ENCODE assay signal across 7 mouse cellular contexts in the genomic region with DNA sequence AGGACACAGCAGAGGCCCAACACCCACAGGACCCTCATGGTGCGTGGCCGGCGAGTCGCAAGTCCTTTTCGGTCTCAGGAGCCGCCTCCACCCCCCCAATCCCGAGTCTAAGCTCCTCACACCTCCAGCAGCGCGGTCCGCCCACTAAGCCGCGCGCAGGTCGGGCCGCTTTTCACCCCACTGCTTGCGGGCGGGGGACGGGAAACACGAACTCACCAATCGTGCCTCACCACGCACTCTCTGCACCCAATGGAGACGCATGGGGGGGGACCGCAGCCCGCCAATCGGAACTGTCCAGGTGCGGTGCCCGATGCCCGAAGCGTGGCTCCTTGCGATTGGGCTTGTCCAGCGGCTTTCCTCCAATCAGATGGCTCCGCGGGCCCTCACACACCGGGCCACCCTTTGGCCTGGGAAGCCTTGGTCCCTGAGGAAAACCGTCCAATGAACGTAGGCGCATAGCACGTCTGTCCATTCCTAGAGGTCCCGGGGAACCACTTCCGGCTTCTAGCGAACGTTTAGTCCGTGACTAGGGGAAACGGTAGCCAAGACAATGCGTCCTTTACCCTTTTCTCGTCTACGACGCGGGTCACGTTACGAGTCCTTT. TPM values are rescaled to one million over a fixed set of nuclear protein-coding genes. Genes with fewer than 3 reads are reported as not detected.
DNase-seq lines count a peak whose midpoint lies in the region; ATAC-seq lines count a peak whose summit lies in the region.

A gene (minus strand): TSS at position 192 of the 604 bp plus-strand sequence.
A gene (plus strand): TSS at position 494 of the 604 bp plus-strand sequence.

- peaks cover 2% of the 10 kb centered on the region; the same call in 1 of the 2 replicates for H3K4me1 ChIP-seq in embryonic facial prominence, embryonic 11.5 days (ENCODE audit: control insufficient read depth, insufficient read depth, low read length)
- peaks cover 43% of the 10 kb centered on the region for H3K4me1 ChIP-seq in limb, embryonic 10.5 days
- peaks cover 48% of the 10 kb centered on the region for H3K4me1 ChIP-seq in midbrain, embryonic 13.5 days (replicated peaks)

- H3K27me3 ChIP-seq in embryonic facial prominence, embryonic 11.5 days (ENCODE audit: control insufficient read depth, insufficient read depth, low read length) = no peaks in the 10 kb centered on the region
- no peaks in the 10 kb centered on the region for H3K27me3 ChIP-seq in limb, embryonic 10.5 days (ENCODE audit: low read depth, poor library complexity, severe bottlenecking)
- H3K27me3 ChIP-seq in midbrain, embryonic 13.5 days = no peaks in the 10 kb centered on the region

- peak; percentile 98 for ATAC-seq in embryonic facial prominence, embryonic 11.5 days (replicated peaks; ENCODE audit: insufficient number of reproducible peaks, low FRiP score, low TSS enrichment, low read depth)
- peak; percentile 72 for ATAC-seq in granulocyte monocyte progenitor cell, adult 5-6 weeks (replicated peaks; ENCODE audit: poor library complexity, severe bottlenecking)
- ATAC-seq in midbrain, embryonic 13.5 days = peak; percentile 99

- peak; percentile 100 for DNase-seq in adrenal gland, postnatal 14 days
- peak; percentile 99 for DNase-seq in embryonic facial prominence, embryonic 11.5 days (ENCODE audit: low spot score)
- DNase-seq in kidney, adult 11 months = peak; percentile 100
- peak; percentile 98 for DNase-seq in limb, embryonic 10.5 days (ENCODE audit: low spot score)
- peak; percentile 98 for DNase-seq in spleen, adult 12 weeks (ENCODE audit: low spot score)

- peak within 1 kb of the TSS; percentile 85 for H3K4me3 ChIP-seq in embryonic facial prominence, embryonic 11.5 days (ENCODE audit: low read depth, low read length)
- H3K4me3 ChIP-seq in limb, embryonic 10.5 days = peak within 1 kb of the TSS; percentile 95
- peak within 1 kb of the TSS; percentile 93 for H3K4me3 ChIP-seq in midbrain, embryonic 13.5 days (replicated peaks)

- peak within 1 kb of the TSS; percentile 96 for H3K9ac ChIP-seq in embryonic facial prominence, embryonic 11.5 days (replicated peaks; ENCODE audit: low read length)
- H3K9ac ChIP-seq in midbrain, embryonic 13.5 days (replicated peaks) = peak within 1 kb of the TSS; percentile 90

- H3K36me3 ChIP-seq in embryonic facial prominence, embryonic 11.5 days (replicated peaks; ENCODE audit: control insufficient read depth, insufficient read depth, low read depth, low read length) = peaks cover 8% of the 10 kb centered on the region
- peaks cover 39% of the 10 kb centered on the region for H3K36me3 ChIP-seq in limb, embryonic 10.5 days
- H3K36me3 ChIP-seq in midbrain, embryonic 13.5 days = peaks cover 30% of the 10 kb centered on the region

- no peaks in the 10 kb centered on the region for H3K9me3 ChIP-seq in embryonic facial prominence, embryonic 11.5 days (replicated peaks; ENCODE audit: control insufficient read depth, low read length)
- no peaks in the 10 kb centered on the region for H3K9me3 ChIP-seq in limb, embryonic 10.5 days (replicated peaks)
- no peaks in the 10 kb centered on the region for H3K9me3 ChIP-seq in midbrain, embryonic 13.5 days

- H3K27ac ChIP-seq in embryonic facial prominence, embryonic 11.5 days (replicated peaks; ENCODE audit: low read depth, low read length) = peak within 1 kb of the TSS; percentile 86
- peak within 1 kb of the TSS; percentile 96 for H3K27ac ChIP-seq in limb, embryonic 10.5 days
- H3K27ac ChIP-seq in midbrain, embryonic 13.5 days = peak within 1 kb of the TSS; percentile 93

- peak within 1 kb of the TSS; percentile 61 for H3K4me2 ChIP-seq in embryonic facial prominence, embryonic 11.5 days (ENCODE audit: low read depth, low read length)
- H3K4me2 ChIP-seq in midbrain, embryonic 13.5 days (replicated peaks) = peak within 1 kb of the TSS; percentile 96

- WGBS in embryonic facial prominence, embryonic 11.5 days = under 1% methylated on average over 50 of the region's 51 CpGs
- WGBS in limb, embryonic 10.5 days = under 1% methylated on average over 51 of the region's 51 CpGs
- under 1% methylated on average over 51 of the region's 51 CpGs for WGBS in midbrain, embryonic 13.5 days

RNA-seq across cellular contexts. Expression of the first gene that starts in this region (rescaled TPM):
- total RNA-seq in adrenal gland, postnatal 14 days (2021) = 621 TPM in 2 replicates
- 577 and 673 TPM in 2 replicates for polyA plus RNA-seq in embryonic facial prominence, embryonic 11.5 days (2014; fragmentation: Nextera tagmentation; extraction: Ambion mirVana)
- total RNA-seq in granulocyte monocyte progenitor cell, adult 5-6 weeks (2014; fragmentation: Nextera tagmentation) = 647 and 690 TPM in 2 replicates
- 1,472 and 1,643 TPM in 2 replicates for total RNA-seq in granulocyte monocyte progenitor cell, adult 5-6 weeks (2017)
- 590 and 620 TPM in 2 replicates for polyA plus RNA-seq in limb, embryonic 10.5 days (2016; fragmentation: Nextera tagmentation; extraction: Ambion mirVana)
- polyA plus RNA-seq in midbrain, embryonic 13.5 days (2015; fragmentation: Nextera tagmentation; extraction: Ambion mirVana) = 345 and 354 TPM in 2 replicates

RNA-seq across cellular contexts. Expression of the second gene that starts in this region (rescaled TPM):
- 2.4 and 2.7 TPM in 2 replicates for total RNA-seq in adrenal gland, postnatal 14 days (2021)
- 1.6 and 2.0 TPM in 2 replicates for polyA plus RNA-seq in embryonic facial prominence, embryonic 11.5 days (2014; fragmentation: Nextera tagmentation; extraction: Ambion mirVana)
- 0.58 and 7.0 TPM in 2 replicates for total RNA-seq in granulocyte monocyte progenitor cell, adult 5-6 weeks (2014; fragmentation: Nextera tagmentation)
- total RNA-seq in granulocyte monocyte progenitor cell, adult 5-6 weeks (2017) = 2.0 and 2.2 TPM in 2 replicates
- polyA plus RNA-seq in limb, embryonic 10.5 days (2016; fragmentation: Nextera tagmentation; extraction: Ambion mirVana) = 1.9 and 2.7 TPM in 2 replicates
- polyA plus RNA-seq in midbrain, embryonic 13.5 days (2015; fragmentation: Nextera tagmentation; extraction: Ambion mirVana) = 2.4 and 3.5 TPM in 2 replicates

Comparison
In these comparisons a context has a peak if more than half of its experiments do, and no peak if none do; other contexts are left out.
1. Peak in every context shown above with its lines: DNase-seq, ATAC-seq, H3K4me3 ChIP-seq and H3K27ac ChIP-seq.